Mouse (Mus musculus) R1 (cell line): Measurements from ENCODE around the gene Tmod1.

ENCODE experiments used
- DNase-seq: peaks from one replicate; pipeline ENCODE4 v3.0.0-alpha.2; 2018; ENCODE audit warnings: low read depth, low spot score

Gene Tmod1

GRCm38 (mm10) chr4:46089524-46090125 lies 50.9 kb downstream of the Tmod1 start:
- no peak for DNase-seq

GRCm38 (mm10) chr4:46092429-46093076 lies 53.8 kb downstream of the Tmod1 start:
- no peak for DNase-seq

- DNase-seq: no peak
These were observed 56.4 kb downstream of the Tmod1 start for GRCm38 (mm10) chr4:46094916-46095825.

GRCm38 (mm10) chr4:46095826-46096159 lies 57.1 kb downstream of the Tmod1 start:
- DNase-seq: no peak

- DNase-seq: no peak
These were observed 57.8 kb downstream of the Tmod1 start for GRCm38 (mm10) chr4:46096546-46096945.

GRCm38 (mm10) chr4:46097591-46097990 lies 58.9 kb downstream of the Tmod1 start:
- no peak for DNase-seq

- DNase-seq: no peak
These were observed 60.4 kb downstream of the Tmod1 start for GRCm38 (mm10) chr4:46099132-46099531.

GRCm38 (mm10) chr4:46100539-46100938 lies 61.8 kb downstream of the Tmod1 start:
- DNase-seq: no peak

GRCm38 (mm10) chr4:46101211-46101711 lies 62.5 kb downstream of the Tmod1 start:
- DNase-seq: no peak

GRCm38 (mm10) chr4:46102078-46102769 lies 63.5 kb downstream of the Tmod1 start:
- DNase-seq: no peak

- no peak for DNase-seq
These were observed 71.3 kb downstream of the Tmod1 start for GRCm38 (mm10) chr4:46110084-46110483.

- DNase-seq: no peak
These were observed 72.6 kb downstream of the Tmod1 start for GRCm38 (mm10) chr4:46111361-46111760.

- no peak for DNase-seq
These were observed 76.6 kb downstream of the Tmod1 start for GRCm38 (mm10) chr4:46115308-46115707.

- DNase-seq: peak; percentile 34
These were observed 77.9 kb downstream of the Tmod1 start for GRCm38 (mm10) chr4:46116544-46117175.

GRCm38 (mm10) chr4:46117536-46117935 lies 78.8 kb downstream of the Tmod1 start:
- no peak for DNase-seq

GRCm38 (mm10) chr4:46119514-46120094 lies 80.9 kb downstream of the Tmod1 start:
- DNase-seq: no peak

- DNase-seq: no peak
These were observed 82.0 kb downstream of the Tmod1 start for GRCm38 (mm10) chr4:46120767-46121166.

GRCm38 (mm10) chr4:46123358-46123757 lies 84.6 kb downstream of the Tmod1 start:
- no peak for DNase-seq

- DNase-seq: peak; percentile 65
These were observed 87.8 kb downstream of the Tmod1 start for GRCm38 (mm10) chr4:46126541-46126940.

GRCm38 (mm10) chr4:46129311-46130004 lies 90.7 kb downstream of the Tmod1 start:
- DNase-seq: no peak
